Mouse (Mus musculus) cortical plate, adult 2 months (tissue): Measurements from ENCODE around the gene Astn2.

Experiments
- CTCF ChIP-seq: fragments of 200-500 bp; IDR thresholded peaks from 2 replicates; pipeline ENCODE4 v1.5.1; 2011; ENCODE audit warnings: mild to moderate bottlenecking, control low read depth, low read length; ENCODE audit not compliant: insufficient read depth; ENCODE audit errors: extremely low read depth
- POLR2A ChIP-seq: fragments of 200-500 bp; IDR thresholded peaks from 2 replicates; pipeline ENCODE4 v1.6.1; 2011; ENCODE audit warnings: mild to moderate bottlenecking, low read length, control low read depth; ENCODE audit not compliant: insufficient read depth; ENCODE audit errors: extremely low read depth

- TF ChIP-seq POLR2A (no peak), CTCF (no peak)
Observed at GRCm38 (mm10) chr4:65610329-65610728, 794.1 kb downstream of the Astn2 start.
